Mouse (Mus musculus) mature B cell (primary cell): Measurements from ENCODE around the gene Gtpbp10.

Experiments
- in situ Hi-C: fragments of 300-500 bp; cut with MboI; formaldehyde crosslinking; loops from 2 replicates; pipeline ENCODE4 v1.14.3; 2019

Gene Gtpbp10

GRCm38 (mm10) chr5:5496393-5496792 is 62.9 kb downstream of the Gtpbp10 start:
- in situ Hi-C loops = loop anchor here (25.0 kb wide), 1 partner anchor 534 kb away; no protein-coding TSS in a partner anchor

- in situ Hi-C loops = loop anchor here (25.0 kb wide), 1 partner anchor 533 kb away; no protein-coding TSS in a partner anchor
Observed at GRCm38 (mm10) chr5:5495042-5495441, 64.3 kb downstream of the Gtpbp10 start.

- in situ Hi-C loops = loop anchor here (25.0 kb wide), 1 partner anchor 532 kb away; no protein-coding TSS in a partner anchor
Observed at GRCm38 (mm10) chr5:5494269-5495005, 64.9 kb downstream of the Gtpbp10 start.

DNA sequence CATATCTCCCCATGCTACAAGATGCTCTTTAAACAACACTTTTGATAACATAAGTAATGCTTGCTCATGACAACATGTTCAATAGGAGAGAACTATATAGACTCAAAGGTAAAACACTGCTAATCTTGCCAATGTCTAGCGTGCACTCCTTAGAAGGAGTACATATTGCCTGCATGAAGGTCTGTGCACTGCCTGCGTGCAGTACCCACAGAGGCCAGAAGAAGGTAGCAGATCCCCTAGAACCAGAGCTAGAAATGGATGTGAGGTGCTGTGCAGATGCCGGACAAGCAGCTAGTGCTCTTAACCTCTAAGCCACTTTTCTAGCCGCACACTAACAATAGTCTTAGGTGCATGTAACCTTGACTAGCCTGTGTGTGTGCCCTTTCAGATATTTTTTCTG is 67.2 kb downstream of the Gtpbp10 start:
- in situ Hi-C loops = loop anchor here (25.0 kb wide), 1 partner anchor 530 kb away; no protein-coding TSS in a partner anchor
